Mouse (Mus musculus): ENCODE measurements at regions not wholly inside any gene's neighbourhood (a gene's known extent, or its start where the extent isn't known, plus 50 kb on each side); places are given as distances from the start of the nearest gene placed in this dataset.

- TF ChIP-seq CTCF (IDR thresholded peaks at IDR 0.05) = no peak
- intact Hi-C loops (cut with DNase I) = no loop called here
- H3K4me3 ChIP-seq = no peak overlapping the region
- peak; percentile 21 to 56 for DNase-seq (ENCODE audit: extremely low spot score in 1 of 2, low spot score in 2 of 2)
- H3K27ac ChIP-seq = no peak overlapping the region
Observed at GRCm38 (mm10) chr15:86835996-86836395, 621.7 kb downstream of the Tbc1d22a start.

GRCm38 (mm10) chr15:86852161-86852870, 638.1 kb downstream of the Tbc1d22a start:
- intact Hi-C loops (cut with DNase I) = no loop called here
- no peak overlapping the region for H3K27ac ChIP-seq
- H3K4me3 ChIP-seq = no peak overlapping the region
- no peak for TF ChIP-seq CTCF (IDR thresholded peaks at IDR 0.05)
- DNase-seq (ENCODE audit: extremely low spot score in 1 of 2, low spot score in 2 of 2) = no peak

- intact Hi-C loops (cut with DNase I) = no loop called here
- DNase-seq (ENCODE audit: extremely low spot score in 1 of 2, low spot score in 2 of 2) = no peak
- Histone ChIP-seq H3K27ac (no peak overlapping the region), H3K4me3 (no peak overlapping the region)
- TF ChIP-seq CTCF (IDR thresholded peaks at IDR 0.05) = no peak
Observed at GRCm38 (mm10) chr15:86858356-86858906, 644.2 kb downstream of the Tbc1d22a start.

GRCm38 (mm10) chr15:86875721-86876309, 661.6 kb downstream of the Tbc1d22a start:
- Histone ChIP-seq H3K4me3 (no peak overlapping the region), H3K27ac (no peak overlapping the region)
- TF ChIP-seq CTCF (IDR thresholded peaks at IDR 0.05) = no peak
- intact Hi-C loops (cut with DNase I) = no loop called here
- no peak for DNase-seq (ENCODE audit: extremely low spot score in 1 of 2, low spot score in 2 of 2)

GRCm38 (mm10) chr15:86896974-86897373, 647.1 kb upstream of the Fam19a5 start:
- H3K4me3 ChIP-seq = no peak overlapping the region
- no peak overlapping the region for H3K27ac ChIP-seq
- intact Hi-C loops (cut with DNase I) = no loop called here
- no peak for DNase-seq (ENCODE audit: extremely low spot score in 1 of 2, low spot score in 2 of 2)
- no peak for TF ChIP-seq CTCF (IDR thresholded peaks at IDR 0.05)

GRCm38 (mm10) chr15:86899961-86900360, 644.1 kb upstream of the Fam19a5 start:
- Histone ChIP-seq H3K4me3 (no peak overlapping the region), H3K27ac (no peak overlapping the region)
- intact Hi-C loops (cut with DNase I) = no loop called here
- no peak for DNase-seq (ENCODE audit: extremely low spot score in 1 of 2, low spot score in 2 of 2)
- TF ChIP-seq CTCF (IDR thresholded peaks at IDR 0.05) = no peak

GRCm38 (mm10) chr15:86903006-86903405, 641.1 kb upstream of the Fam19a5 start:
- Histone ChIP-seq H3K27ac (no peak overlapping the region), H3K4me3 (no peak overlapping the region)
- no peak for TF ChIP-seq CTCF (IDR thresholded peaks at IDR 0.05)
- intact Hi-C loops (cut with DNase I) = no loop called here
- DNase-seq (ENCODE audit: extremely low spot score in 1 of 2, low spot score in 2 of 2) = no peak

GRCm38 (mm10) chr15:86913276-86913675, 630.8 kb upstream of the Fam19a5 start:
- no peak for DNase-seq (ENCODE audit: extremely low spot score in 1 of 2, low spot score in 2 of 2)
- intact Hi-C loops (cut with DNase I) = no loop called here
- Histone ChIP-seq H3K27ac (no peak overlapping the region), H3K4me3 (no peak overlapping the region)
- TF ChIP-seq CTCF (IDR thresholded peaks at IDR 0.05) = no peak

GRCm38 (mm10) chr15:86917891-86918290, 626.2 kb upstream of the Fam19a5 start:
- H3K4me3 ChIP-seq = no peak overlapping the region
- intact Hi-C loops (cut with DNase I) = no loop called here

GRCm38 (mm10) chr15:86919704-86920103, 624.4 kb upstream of the Fam19a5 start:
- no peak for DNase-seq (ENCODE audit: extremely low spot score in 1 of 2, low spot score in 2 of 2)
- Histone ChIP-seq H3K4me3 (no peak overlapping the region), H3K27ac (no peak overlapping the region)
- no peak for TF ChIP-seq CTCF (IDR thresholded peaks at IDR 0.05)
- intact Hi-C loops (cut with DNase I) = no loop called here

More at GRCm38 (mm10) chr15:86917891-86918290, 626.2 kb upstream of the Fam19a5 start:
- no peak for TF ChIP-seq CTCF (IDR thresholded peaks at IDR 0.05)
- no peak overlapping the region for H3K27ac ChIP-seq
- no peak for DNase-seq (ENCODE audit: extremely low spot score in 1 of 2, low spot score in 2 of 2)

- no peak overlapping the region for H3K27ac ChIP-seq
- TF ChIP-seq CTCF (IDR thresholded peaks at IDR 0.05) = no peak
Observed at GRCm38 (mm10) chr15:86920185-86920584, 623.9 kb upstream of the Fam19a5 start.

GRCm38 (mm10) chr15:86921401-86921800, 622.7 kb upstream of the Fam19a5 start:
- DNase-seq (ENCODE audit: extremely low spot score in 1 of 2, low spot score in 2 of 2) = no peak
- Histone ChIP-seq H3K4me3 (no peak overlapping the region), H3K27ac (no peak overlapping the region)
- intact Hi-C loops (cut with DNase I) = no loop called here
- no peak for TF ChIP-seq CTCF (IDR thresholded peaks at IDR 0.05)

More at GRCm38 (mm10) chr15:86920185-86920584, 623.9 kb upstream of the Fam19a5 start:
- intact Hi-C loops (cut with DNase I) = no loop called here
- no peak overlapping the region for H3K4me3 ChIP-seq
- DNase-seq (ENCODE audit: extremely low spot score in 1 of 2, low spot score in 2 of 2) = no peak
